Mouse (Mus musculus) gastrocnemius, adult 2 months (tissue): ENCODE data around the gene Ctla2b. TPM values are rescaled to one million over a fixed set of nuclear protein-coding genes. Genes with fewer than 3 reads are reported as not detected.
"Not testable (repeated sequence)": the region's sequence is repeated elsewhere in the genome, so short reads cannot be mapped to it uniquely, and the experiment has no call there.

Experiments
- DNase-seq: peaks from one replicate; pipeline ENCODE4 v3.0.0; 2022
- H3K27ac ChIP-seq: fragments of 200-600 bp; 2 replicates; pipeline ENCODE4 v1.8.1; 2022; ENCODE audit warnings: mild to moderate bottlenecking
- H3K4me3 ChIP-seq: fragments of 200-600 bp; 2 replicates; pipeline ENCODE4 v1.8.1; 2022; ENCODE audit warnings: mild to moderate bottlenecking, moderate library complexity
- CTCF ChIP-seq: fragments of 200-600 bp; IDR thresholded peaks from 2 replicates; pipeline ENCODE4 v1.8.1; 2022; ENCODE audit warnings: antibody characterized with exemption, mild to moderate bottlenecking, moderate library complexity
- intact Hi-C: fragments of 180-260 bp; cut with DNase I; formaldehyde crosslinking; loops from one replicate; pipeline ENCODE4 v1.15.1; 2025
- long read RNA-seq, 2 experiments: library from polyadenylated mRNA; stranded (forward); transcript quantifications; one replicate each; pipeline ENCODE4 v2.0.0; 2021
- total RNA-seq, 2 experiments: library from RNA; stranded (reverse); gene quantifications; 2 replicates each; pipeline ENCODE4 v1.2.3; 2021

Gene Ctla2b
- 1 to 10 TPM; 1.5 to 1.9 TPM for total RNA-seq
- long read RNA-seq, experiment 1, partial matches to known transcripts = 0 of 1 reads
- long read RNA-seq, experiment 1, other reads (novel, unspliced or antisense) = 0 of 1 reads
- long read RNA-seq, experiment 2, partial matches to known transcripts = 0 of 1 reads
- long read RNA-seq, experiment 2, other reads (novel, unspliced or antisense) = 0 of 1 reads

GRCm38 (mm10) chr13:60897328-60897727, at the start of gene Ctla2b:
Gene Ctla2b, minus strand, starts transcription at chr13:60897447.
- intact Hi-C loops = loop anchor here (1.0 to 10.0 kb wide), 2 partner anchors 39 to 53 kb away; partner anchors contain the start of genes Ctla2a and Gm49391
- Histone ChIP-seq H3K4me3 (peak within 1 kb of the TSS; percentile 54), H3K27ac (peak within 1 kb of the TSS; percentile 81)
- DNase-seq = peak; percentile 56
- no peak for TF ChIP-seq CTCF

GRCm38 (mm10) chr13:60941884-60942283, 44.6 kb upstream of the Ctla2b start, which contains the start of gene Tpbpa:
Gene Tpbpa, minus strand, starts transcription at chr13:60941984.
- H3K4me3 ChIP-seq, DNase-seq, intact Hi-C loops, H3K27ac ChIP-seq: not testable (repeated sequence)

- DNase-seq = peak; percentile 25
- TF ChIP-seq CTCF = no peak
- intact Hi-C loops = loop anchor here (1.0 kb wide), 1 partner anchor 39 kb away; the partner anchor contains the start of gene Ctla2b
Measured at GRCm38 (mm10) chr13:60936500-60936901, 39.3 kb upstream of the Ctla2b start, which contains the start of the genes Gm49391 and Ctla2a. Gene Gm49391, minus strand, starts transcription at chr13:60936571. Gene Ctla2a, minus strand, starts transcription at chr13:60936625.

GRCm38 (mm10) chr13:60935490-60935889, 38.2 kb upstream of the Ctla2b start, which contains the start of gene Gm49393:
Gene Gm49393, minus strand, starts transcription at chr13:60935590.
- intact Hi-C loops, DNase-seq: not testable (repeated sequence)
- Histone ChIP-seq H3K27ac (peak within 1 kb of the TSS; percentile 80), H3K4me3 (peak within 1 kb of the TSS; percentile 59)

More at GRCm38 (mm10) chr13:60936500-60936901, 39.3 kb upstream of the Ctla2b start, which contains the start of the genes Gm49391 and Ctla2a:
- Histone ChIP-seq H3K27ac (peak within 1 kb of the TSS; percentile 80), H3K4me3 (peak within 1 kb of the TSS; percentile 59)

- H3K4me3 ChIP-seq, DNase-seq, H3K27ac ChIP-seq, intact Hi-C loops: not testable (repeated sequence)
Measured at GRCm38 (mm10) chr13:60904780-60905179, 7.5 kb upstream of the Ctla2b start, which contains the start of gene Tpbpb. Gene Tpbpb, minus strand, starts transcription at chr13:60904880.

GRCm38 (mm10) chr13:60896794-60897193, 453 bp downstream of the Ctla2b start, which contains the start of gene Gm49392:
Gene Gm49392, minus strand, starts transcription at chr13:60896894.
- Histone ChIP-seq H3K4me3 (peak within 1 kb of the TSS; percentile 54), H3K27ac (peak within 1 kb of the TSS; percentile 81)
- not testable (repeated sequence) for DNase-seq
- intact Hi-C loops = loop anchor here (1.0 to 10.0 kb wide), 2 partner anchors 40 to 52 kb away; partner anchors contain the start of genes Ctla2a and Gm49391

- Histone ChIP-seq H3K4me3 (no peak overlapping the region), H3K27ac (no peak overlapping the region)
- no peak for TF ChIP-seq CTCF
- no peak for DNase-seq
- intact Hi-C loops = loop anchor here (10.0 kb wide), 1 partner anchor 51 kb away; no protein-coding TSS in a partner anchor
Measured at GRCm38 (mm10) chr13:60895406-60896160, 1.7 kb downstream of the Ctla2b start.

GRCm38 (mm10) chr13:60892301-60892700, 4.9 kb downstream of the Ctla2b start:
- no peak overlapping the region for H3K4me3 ChIP-seq
- H3K27ac ChIP-seq = no peak overlapping the region
- TF ChIP-seq CTCF = no peak
- intact Hi-C loops = loop anchor here (10.0 kb wide), 1 partner anchor 48 kb away; no protein-coding TSS in a partner anchor
- DNase-seq = no peak

- intact Hi-C loops = no loop called here
- no peak for TF ChIP-seq CTCF
Measured at GRCm38 (mm10) chr13:60864281-60864680, 33.0 kb downstream of the Ctla2b start, which contains the start of gene 4930486L24Rik. Gene 4930486L24Rik, minus strand, starts transcription at chr13:60864475.

GRCm38 (mm10) chr13:60848241-60849120, 48.8 kb downstream of the Ctla2b start:
- Histone ChIP-seq H3K27ac (peak overlapping the region; percentile 72), H3K4me3 (no peak overlapping the region)
- no peak for DNase-seq
- no peak for TF ChIP-seq CTCF
- intact Hi-C loops = loop anchor here (10.0 kb wide), 1 partner anchor 46 kb away; the partner anchor contains the start of genes Ctla2b and Gm49392

More at GRCm38 (mm10) chr13:60864281-60864680, 33.0 kb downstream of the Ctla2b start, which contains the start of gene 4930486L24Rik:
- no peak for DNase-seq
- no peak within 1 kb of the TSS for H3K4me3 ChIP-seq
- no peak within 1 kb of the TSS for H3K27ac ChIP-seq

Other genes with a start within 250 kb of the Ctla2b start
- gene BC051665, start 111.1 kb downstream of the Ctla2b start, total RNA-seq = not detected
- gene Ctsll3, start 94.6 kb downstream of the Ctla2b start, total RNA-seq = not detected
- under 1 TPM in 1 of 2 experiments, not detected in 1; 0.66 TPM for gene 4930486L24Rik, start 33.0 kb downstream of the Ctla2b start, total RNA-seq
- gene Gm49392, start 553 bp downstream of the Ctla2b start, total RNA-seq = under 1 TPM in 1 of 2 experiments, not detected in 1; 0.42 TPM
- gene Tpbpb, start 7.4 kb upstream of the Ctla2b start, total RNA-seq = not detected
- under 1 TPM in 1 of 2 experiments, not detected in 1; 0.67 TPM for gene Gm49393, start 38.1 kb upstream of the Ctla2b start, total RNA-seq
- 1 to 10 TPM in 1 of 2 experiments, not detected in 1; 4.7 TPM for gene Gm49391, start 39.1 kb upstream of the Ctla2b start, total RNA-seq
- gene Ctla2a, start 39.2 kb upstream of the Ctla2b start, total RNA-seq = 10 to 100 TPM; 29.3 to 29.6 TPM
- not detected for gene Tpbpa, start 44.5 kb upstream of the Ctla2b start, total RNA-seq
- not detected for gene Ctsj, start 108.5 kb upstream of the Ctla2b start, total RNA-seq
- not detected for gene Ctsq, start 143.2 kb upstream of the Ctla2b start, total RNA-seq